Mouse (Mus musculus): ENCODE results near the gene H3f3b. TPM values are rescaled to one million over a fixed set of nuclear protein-coding genes. Genes with fewer than 3 reads are reported as not detected.

The H3f3b gene
- polyA plus RNA-seq, 1 experiment: 217 TPM

- TF ChIP-seq CTCF (IDR thresholded peaks at IDR 0.05; ENCODE audit: extremely low read depth, insufficient read depth, low read length) (no peak), POLR2A (IDR thresholded peaks at IDR 0.05; ENCODE audit: extremely low read depth, insufficient read depth, low read length) (no peak)
- Histone ChIP-seq H3K4me3 (ENCODE audit: insufficient read depth, low read length) (no peak overlapping the region; the same call in 1 of the 2 replicates), H3K4me1 (ENCODE audit: control insufficient read depth, insufficient read depth, low read length) (no peaks in the 10 kb centered on the region), H3K27ac (ENCODE audit: insufficient read depth, low read length) (no peak overlapping the region)
These were observed 21.9 kb downstream of the H3f3b start for GRCm38 (mm10) chr11:116005701-116006419.

GRCm38 (mm10) chr11:116004840-116005700 is 22.7 kb downstream of the H3f3b start:
- TF ChIP-seq POLR2A (IDR thresholded peaks at IDR 0.05; ENCODE audit: extremely low read depth, insufficient read depth, low read length) (no peak), CTCF (IDR thresholded peaks at IDR 0.05; ENCODE audit: extremely low read depth, insufficient read depth, low read length) (peak; percentile 27)
- H3K4me1 ChIP-seq (ENCODE audit: control insufficient read depth, insufficient read depth, low read length): no peaks in the 10 kb centered on the region
- no peak overlapping the region for H3K27ac ChIP-seq (ENCODE audit: insufficient read depth, low read length)
- H3K4me3 ChIP-seq (ENCODE audit: insufficient read depth, low read length): peak overlapping the region; percentile 29

GRCm38 (mm10) chr11:116004186-116004823 is 23.5 kb downstream of the H3f3b start:
- no peak for TF ChIP-seq CTCF (IDR thresholded peaks at IDR 0.05; ENCODE audit: extremely low read depth, insufficient read depth, low read length)
- TF ChIP-seq POLR2A (IDR thresholded peaks at IDR 0.05; ENCODE audit: extremely low read depth, insufficient read depth, low read length): no peak
- no peaks in the 10 kb centered on the region for H3K4me1 ChIP-seq (ENCODE audit: control insufficient read depth, insufficient read depth, low read length)
- H3K4me3 ChIP-seq (ENCODE audit: insufficient read depth, low read length): peak overlapping the region; percentile 29
- no peak overlapping the region for H3K27ac ChIP-seq (ENCODE audit: insufficient read depth, low read length)

DNA sequence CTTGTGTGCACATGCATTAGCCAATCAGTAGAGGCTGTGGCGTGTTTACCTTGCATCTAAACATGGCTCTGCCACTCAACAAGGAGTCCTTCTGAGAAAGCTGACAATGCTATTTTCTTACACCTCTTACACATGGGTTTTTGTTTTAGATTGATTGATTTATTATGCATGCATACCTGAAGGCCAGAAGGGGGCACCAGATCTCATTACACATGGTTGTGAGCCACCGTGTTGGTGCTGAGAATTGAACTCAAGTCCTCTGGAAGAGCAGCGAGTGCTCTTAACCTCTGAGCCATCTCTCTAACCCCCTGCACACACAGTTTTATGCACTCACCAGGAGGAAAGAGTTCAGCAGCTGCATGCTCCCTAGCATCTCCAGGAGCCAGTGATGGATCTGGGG is 24.9 kb downstream of the H3f3b start:
- Histone ChIP-seq H3K4me3 (ENCODE audit: insufficient read depth, low read length) (no peak overlapping the region), H3K27ac (ENCODE audit: insufficient read depth, low read length) (no peak overlapping the region), H3K4me1 (ENCODE audit: control insufficient read depth, insufficient read depth, low read length) (no peaks in the 10 kb centered on the region)
- TF ChIP-seq CTCF (IDR thresholded peaks at IDR 0.05; ENCODE audit: extremely low read depth, insufficient read depth, low read length) (no peak), POLR2A (IDR thresholded peaks at IDR 0.05; ENCODE audit: extremely low read depth, insufficient read depth, low read length) (no peak)

GRCm38 (mm10) chr11:116001725-116002124 is 26.0 kb downstream of the H3f3b start:
- TF ChIP-seq CTCF (IDR thresholded peaks at IDR 0.05; ENCODE audit: extremely low read depth, insufficient read depth, low read length): no peak
- no peak for TF ChIP-seq POLR2A (IDR thresholded peaks at IDR 0.05; ENCODE audit: extremely low read depth, insufficient read depth, low read length)
- Histone ChIP-seq H3K27ac (ENCODE audit: insufficient read depth, low read length) (no peak overlapping the region), H3K4me1 (ENCODE audit: control insufficient read depth, insufficient read depth, low read length) (no peaks in the 10 kb centered on the region), H3K4me3 (ENCODE audit: insufficient read depth, low read length) (no peak overlapping the region)

DNA sequence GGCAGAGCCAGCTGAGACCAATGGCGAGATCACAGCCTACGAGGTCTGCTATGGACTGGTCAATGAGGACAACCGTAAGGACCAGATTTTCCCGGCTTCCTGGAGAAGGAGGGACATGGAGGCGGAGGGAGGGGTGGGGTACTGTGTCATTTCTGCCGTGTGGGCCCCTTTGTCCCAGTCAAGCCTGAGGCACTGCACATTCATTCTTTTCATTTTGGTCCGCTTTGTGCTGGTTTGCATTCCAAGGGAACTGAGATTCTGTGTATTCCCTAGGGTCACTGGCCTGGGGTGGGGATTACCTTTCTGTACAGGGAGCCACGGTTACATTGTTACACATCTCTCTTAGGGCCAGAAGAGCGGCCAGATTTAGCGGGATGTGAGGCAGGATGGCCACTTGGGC is 27.2 kb downstream of the H3f3b start:
- TF ChIP-seq CTCF (IDR thresholded peaks at IDR 0.05; ENCODE audit: extremely low read depth, insufficient read depth, low read length) (no peak), POLR2A (IDR thresholded peaks at IDR 0.05; ENCODE audit: extremely low read depth, insufficient read depth, low read length) (no peak)
- H3K4me3 ChIP-seq (ENCODE audit: insufficient read depth, low read length): no peak overlapping the region
- no peak overlapping the region for H3K27ac ChIP-seq (ENCODE audit: insufficient read depth, low read length)
- H3K4me1 ChIP-seq (ENCODE audit: control insufficient read depth, insufficient read depth, low read length): no peaks in the 10 kb centered on the region

DNA sequence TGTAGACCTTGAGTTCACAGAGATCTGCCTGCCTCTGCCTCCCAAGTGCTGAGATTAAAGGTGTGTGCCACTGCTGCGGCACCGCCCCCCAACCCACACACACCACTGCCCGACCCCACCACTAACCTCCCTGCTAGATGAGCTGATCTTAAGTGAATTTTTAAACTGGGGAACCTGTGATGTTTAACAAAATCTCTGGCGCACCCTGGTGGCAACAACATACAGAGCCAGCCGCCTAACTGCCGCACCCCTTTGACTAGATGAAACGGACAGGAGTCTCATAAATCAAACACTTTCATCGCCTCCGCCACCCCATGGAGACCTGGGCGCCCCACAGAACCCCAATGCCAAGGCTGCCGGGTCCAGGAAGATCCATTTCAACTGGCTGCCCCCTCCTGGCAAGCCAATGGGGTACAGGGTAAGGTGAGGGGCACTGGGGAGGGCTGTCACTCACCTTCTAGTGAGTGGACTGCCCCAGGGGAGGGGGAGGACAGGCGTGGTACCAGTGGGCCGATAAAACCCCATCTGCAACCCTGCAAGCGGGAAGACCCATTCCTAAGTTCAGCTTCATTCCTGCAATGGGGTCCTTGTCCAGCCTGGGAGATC is 28.1 kb downstream of the H3f3b start:
- TF ChIP-seq CTCF (IDR thresholded peaks at IDR 0.05; ENCODE audit: extremely low read depth, insufficient read depth, low read length): peak; percentile 53
- TF ChIP-seq POLR2A (IDR thresholded peaks at IDR 0.05; ENCODE audit: extremely low read depth, insufficient read depth, low read length): no peak
- Histone ChIP-seq H3K4me1 (ENCODE audit: control insufficient read depth, insufficient read depth, low read length) (no peaks in the 10 kb centered on the region), H3K27ac (ENCODE audit: insufficient read depth, low read length) (no peak overlapping the region), H3K4me3 (ENCODE audit: insufficient read depth, low read length) (no peak overlapping the region)

GRCm38 (mm10) chr11:115999027-115999426 is 28.7 kb downstream of the H3f3b start:
- Histone ChIP-seq H3K27ac (ENCODE audit: insufficient read depth, low read length) (no peak overlapping the region), H3K4me1 (ENCODE audit: control insufficient read depth, insufficient read depth, low read length) (no peaks in the 10 kb centered on the region), H3K4me3 (ENCODE audit: insufficient read depth, low read length) (no peak overlapping the region)
- TF ChIP-seq POLR2A (IDR thresholded peaks at IDR 0.05; ENCODE audit: extremely low read depth, insufficient read depth, low read length) (no peak), CTCF (IDR thresholded peaks at IDR 0.05; ENCODE audit: extremely low read depth, insufficient read depth, low read length) (no peak)

- no peak for TF ChIP-seq CTCF (IDR thresholded peaks at IDR 0.05; ENCODE audit: extremely low read depth, insufficient read depth, low read length)
- no peak for TF ChIP-seq POLR2A (IDR thresholded peaks at IDR 0.05; ENCODE audit: extremely low read depth, insufficient read depth, low read length)
- no peaks in the 10 kb centered on the region for H3K4me1 ChIP-seq (ENCODE audit: control insufficient read depth, insufficient read depth, low read length)
These were observed 30.1 kb downstream of the H3f3b start for GRCm38 (mm10) chr11:115997662-115998061.

More at GRCm38 (mm10) chr11:115997662-115998061, 30.1 kb downstream of the H3f3b start:
- Histone ChIP-seq H3K27ac (ENCODE audit: insufficient read depth, low read length) (no peak overlapping the region), H3K4me3 (ENCODE audit: insufficient read depth, low read length) (no peak overlapping the region)
